Mouse (Mus musculus) myocyte (in vitro differentiated cells): ENCODE data around the gene Fam19a1.

Experiments
- CEBPB ChIP-seq: IDR thresholded peaks from 2 replicates; pipeline ENCODE4 v1.6.1; 2011; ENCODE audit warnings: mild to moderate bottlenecking, moderate library complexity; ENCODE audit not compliant: poor library complexity, insufficient read depth, severe bottlenecking
- E2F4 ChIP-seq: IDR thresholded peaks from one replicate; pipeline ENCODE4 v1.6.1; 2011; ENCODE audit warnings: mild to moderate bottlenecking, control low read depth, moderate library complexity; ENCODE audit not compliant: insufficient read depth
- MAX ChIP-seq: IDR thresholded peaks from one replicate; pipeline ENCODE4 v1.6.1; 2011; ENCODE audit warnings: low read depth, mild to moderate bottlenecking, control low read depth
- MYOD1 ChIP-seq, 3 experiments: IDR thresholded peaks; one replicate each; pipeline ENCODE4 v1.6.1; 2011; ENCODE audit warnings: control low read depth in 2 of 3, low read depth in 2 of 3, mild to moderate bottlenecking in 2 of 3, moderate library complexity in 1 of 3; ENCODE audit not compliant: insufficient read length in 2 of 3, control insufficient read depth in 1 of 3
- MYOG ChIP-seq, 3 experiments: IDR thresholded peaks; one replicate each; pipeline ENCODE4 v1.6.1; 2011; ENCODE audit warnings: control low read depth in 2 of 3, low read depth in 2 of 3, mild to moderate bottlenecking in 2 of 3; ENCODE audit not compliant: insufficient read length in 2 of 3, control insufficient read depth in 1 of 3, insufficient read depth in 1 of 3
- POLR2A ChIP-seq: IDR thresholded peaks from one replicate; pipeline ENCODE4 v1.6.1; 2011; ENCODE audit warnings: low read depth, mild to moderate bottlenecking, control low read depth, moderate library complexity; ENCODE audit not compliant: insufficient read length
- POLR2AphosphoS2 ChIP-seq: IDR thresholded peaks from one replicate; pipeline ENCODE4 v1.6.1; 2011; ENCODE audit warnings: low read depth, control low read depth; ENCODE audit not compliant: insufficient read length
- REST ChIP-seq: IDR thresholded peaks from one replicate; pipeline ENCODE4 v1.6.1; 2011; ENCODE audit warnings: mild to moderate bottlenecking, control low read depth, moderate library complexity; ENCODE audit not compliant: insufficient read depth, insufficient read length
- SRF ChIP-seq: IDR thresholded peaks from one replicate; pipeline ENCODE4 v1.6.1; 2011; ENCODE audit warnings: low read depth; ENCODE audit not compliant: control insufficient read depth, insufficient read length
- TCF12 ChIP-seq: IDR thresholded peaks from one replicate; pipeline ENCODE4 v1.6.1; 2011; ENCODE audit warnings: mild to moderate bottlenecking, control low read depth; ENCODE audit not compliant: poor library complexity, insufficient read depth, severe bottlenecking
- TCF3 ChIP-seq: IDR thresholded peaks from one replicate; pipeline ENCODE4 v1.6.1; 2011; ENCODE audit warnings: low read depth, control low read depth; ENCODE audit not compliant: insufficient read length
- USF1 ChIP-seq: IDR thresholded peaks from one replicate; pipeline ENCODE4 v1.6.1; 2011; ENCODE audit warnings: low read depth, mild to moderate bottlenecking, control low read depth, moderate library complexity

DNA sequence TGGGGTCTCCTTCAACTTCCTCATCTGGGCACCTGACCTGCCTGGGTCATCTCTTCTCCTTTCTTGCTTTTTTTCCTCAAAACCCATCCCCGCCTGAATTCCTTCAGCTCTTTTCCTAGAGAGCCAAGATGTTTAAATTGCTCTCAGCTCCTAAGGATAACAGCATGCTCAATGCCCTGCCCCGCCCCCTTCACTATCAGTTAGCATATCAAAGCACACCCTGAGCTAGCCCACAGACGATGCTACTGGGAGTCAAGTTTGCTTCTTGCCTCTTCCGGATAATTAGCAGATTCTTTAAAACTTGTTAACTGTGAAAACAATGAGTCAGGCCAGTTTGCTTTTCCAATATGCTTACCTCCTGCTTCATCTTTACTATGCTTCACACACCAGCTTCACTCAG, 176.7 kb downstream of the Fam19a1 start:
- no peak for TF ChIP-seq TCF12
- no peak for TF ChIP-seq POLR2A
- TF ChIP-seq USF1 = no peak
- no peak for TF ChIP-seq E2F4
- TF ChIP-seq CEBPB = no peak
- no peak for TF ChIP-seq POLR2AphosphoS2
- TF ChIP-seq MYOG (IDR thresholded peaks at IDR 0.05; ENCODE audit: control insufficient read depth in 1 of 3, insufficient read depth in 1 of 3, insufficient read length in 2 of 3, low read depth in 2 of 3) = no peak
- no peak for TF ChIP-seq REST
- no peak for TF ChIP-seq MYOD1 (IDR thresholded peaks at IDR 0.05; ENCODE audit: control insufficient read depth in 1 of 3, insufficient read length in 2 of 3, low read depth in 2 of 3)
- no peak for TF ChIP-seq MAX
- TF ChIP-seq SRF = no peak
- TF ChIP-seq TCF3 = no peak
